Mouse (Mus musculus): ENCODE measurements at regions not wholly inside any gene's neighbourhood (a gene's known extent, or its start where the extent isn't known, plus 50 kb on each side); places are given as distances from the start of the nearest gene placed in this dataset.

DNA sequence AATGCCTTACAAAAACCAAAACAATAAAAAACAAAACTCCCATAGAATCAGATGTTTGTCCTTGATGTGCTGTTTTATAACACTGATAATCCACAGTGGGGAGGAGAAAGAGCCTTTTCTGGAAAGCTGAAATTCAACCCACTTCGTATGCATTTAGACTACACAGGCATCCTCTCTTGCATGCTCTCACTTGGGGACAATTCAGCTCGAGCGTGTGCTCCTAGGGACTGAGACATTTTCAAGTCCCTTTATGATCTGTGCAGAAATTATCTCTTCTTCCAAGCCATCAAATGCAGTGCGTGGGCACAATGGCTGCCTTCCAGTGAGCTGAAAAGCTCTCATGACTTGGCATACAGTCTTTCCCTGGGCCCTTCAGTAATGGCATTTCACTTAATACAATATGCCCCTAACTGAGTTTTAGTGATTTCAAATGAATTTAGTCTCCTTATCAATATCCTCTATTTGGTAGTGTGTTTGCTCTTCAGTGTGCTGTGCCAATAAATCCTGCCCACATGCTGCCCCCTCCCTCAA is 977.1 kb downstream of the 5730522E02Rik start:
- TF ChIP-seq CTCF (IDR thresholded peaks at IDR 0.05; ENCODE audit: control insufficient read depth, insufficient read depth, low read length) (no peak), POLR2A (IDR thresholded peaks at IDR 0.05; ENCODE audit: borderline replicate concordance, control insufficient read depth, low read depth, low read length) (no peak)
